Mouse (Mus musculus) thymus, postnatal 25 days (tissue): ENCODE measurements around the gene Cfh.
"Not testable (repeated sequence)": the region's sequence is repeated elsewhere in the genome, so short reads cannot be mapped to it uniquely, and the experiment has no call there.

Experiments used
- DNase-seq: peaks from one replicate; pipeline ENCODE4 v3.0.0; 2022

Cfh gene

DNA sequence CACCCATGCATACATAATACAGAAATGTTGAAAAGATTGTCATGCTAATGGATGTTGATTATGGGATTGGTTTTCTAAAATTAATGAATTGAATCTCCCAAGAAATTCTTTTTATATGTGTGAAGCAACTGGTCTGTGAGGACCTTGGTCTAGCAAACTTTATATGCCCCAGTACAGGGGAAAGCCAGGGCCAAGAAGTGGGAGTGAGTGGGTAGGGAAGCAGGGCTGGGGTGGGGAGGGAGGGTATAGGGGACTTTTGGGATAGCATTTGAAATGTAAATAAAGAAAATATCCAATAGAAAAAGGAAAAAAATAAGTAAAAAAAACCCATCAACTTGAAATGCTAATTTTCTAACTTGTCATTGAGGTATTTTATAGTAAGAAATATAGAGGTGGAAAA is at the start of gene Cfh:
Cfh (minus strand) TSS at position 101 of the 400 bp plus-strand sequence.
- not testable (repeated sequence) for DNase-seq

DNA sequence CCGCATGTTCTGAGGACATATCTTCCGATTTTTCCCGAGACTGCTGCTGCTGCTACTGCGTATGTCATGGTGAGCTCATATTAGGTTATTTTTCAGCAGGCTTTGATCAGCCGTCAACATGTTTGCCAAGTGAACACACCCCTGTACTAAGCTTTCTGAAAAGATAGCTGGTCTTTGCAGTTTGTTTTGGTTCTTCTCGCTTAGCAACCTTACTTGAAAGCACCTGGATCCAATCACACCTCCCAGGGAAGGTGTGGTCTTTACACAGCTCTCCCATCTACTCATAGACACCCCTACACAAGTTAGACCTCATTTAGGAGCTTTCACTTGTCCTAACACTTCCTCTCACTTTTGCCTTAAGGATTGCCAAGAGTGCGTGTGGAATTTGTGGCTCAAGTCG is 43.1 kb upstream of the Cfh start:
- DNase-seq, result no peak

GRCm38 (mm10) chr1:140225221-140225620 is 41.7 kb upstream of the Cfh start:
- DNase-seq, result no peak

DNA sequence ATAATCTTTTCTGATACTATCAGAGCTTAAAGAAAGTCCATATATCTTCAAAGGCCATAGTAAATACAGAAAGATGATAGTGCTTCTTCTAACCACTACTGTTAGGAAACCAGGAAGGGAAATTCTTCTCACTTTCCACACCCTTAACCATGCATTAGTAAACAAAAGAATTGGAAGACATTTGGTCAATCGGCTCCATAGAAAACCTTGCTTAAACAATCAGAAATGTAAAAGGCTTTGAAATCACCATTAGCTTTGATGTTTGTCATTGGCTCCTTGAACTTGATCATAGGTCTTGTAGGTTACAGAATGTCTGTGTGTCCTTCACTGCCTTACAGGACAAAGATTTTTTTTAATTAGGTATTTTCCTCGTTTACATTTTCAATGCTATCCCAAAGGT is 21.8 kb upstream of the Cfh start:
- no peak for DNase-seq

- DNase-seq, result not testable (repeated sequence)
Measured at GRCm38 (mm10) chr1:140188500-140188899, 4.9 kb upstream of the Cfh start.

DNA sequence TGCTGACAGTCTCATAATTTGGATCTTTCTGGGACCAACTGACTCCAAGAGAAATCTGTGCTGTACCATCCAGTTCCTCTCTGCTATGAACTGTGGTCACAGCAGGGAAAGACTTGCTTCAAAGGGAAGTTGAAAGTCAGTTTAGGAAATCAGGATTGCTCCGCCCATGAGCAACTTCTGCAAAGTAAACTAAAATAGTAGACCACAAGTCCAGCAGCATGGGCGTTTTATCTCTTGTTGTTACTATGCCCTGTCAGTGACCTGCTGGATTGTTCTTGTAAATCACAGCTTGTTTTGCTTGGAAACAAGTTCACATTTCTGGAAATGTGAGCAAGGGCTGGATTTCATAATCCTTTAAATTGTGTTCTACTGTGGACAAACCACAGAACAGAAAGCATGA is 356 bp downstream of the Cfh start:
- no peak for DNase-seq

- DNase-seq, result no peak
Measured at GRCm38 (mm10) chr1:140180125-140180524, 3.4 kb downstream of the Cfh start.

- DNase-seq, result no peak
Measured at GRCm38 (mm10) chr1:140175442-140175841, 8.1 kb downstream of the Cfh start.

- no peak for DNase-seq
Measured at GRCm38 (mm10) chr1:140171581-140172154, 11.9 kb downstream of the Cfh start.

GRCm38 (mm10) chr1:140158970-140159369 is 24.6 kb downstream of the Cfh start:
- no peak for DNase-seq

DNA sequence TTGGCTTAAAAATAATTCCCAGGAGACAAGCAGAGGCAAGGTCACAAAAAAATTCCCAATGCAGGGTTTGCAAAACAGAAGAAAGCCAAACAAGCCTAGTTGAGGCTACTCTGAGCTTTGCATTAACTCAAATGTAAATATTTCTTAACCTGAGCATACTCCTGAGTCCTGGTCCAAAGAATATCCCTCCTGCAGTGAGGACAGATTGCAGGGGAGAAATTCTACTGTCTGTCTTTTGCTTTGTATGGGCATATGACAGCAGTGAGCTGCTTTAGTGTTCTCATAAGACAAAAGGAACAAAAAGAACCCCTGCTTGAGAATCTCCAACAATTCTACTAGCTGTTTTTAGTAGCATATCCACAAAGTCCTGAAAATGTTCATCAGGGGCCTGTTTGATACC is 114.1 kb downstream of the Cfh start:
- no peak for DNase-seq
